Mouse (Mus musculus): ENCODE data around the gene Cldn6. TPM values are rescaled to one million over a fixed set of nuclear protein-coding genes. Genes with fewer than 3 reads are reported as not detected.
A peak's percentile ranks its signal among the peaks of the same experiment; 100 is the strongest.

Gene Cldn6
- polyA plus RNA-seq, 2 experiments: 11.3 to 13.6 TPM

- no peak for TF ChIP-seq POLR2A (IDR thresholded peaks at IDR 0.05; ENCODE audit: borderline replicate concordance, extremely low read depth, insufficient read depth, insufficient read length)
- WGBS: 52% methylated on average over 7 of the region's 7 CpGs
- no peak for DNase-seq (ENCODE audit: low spot score)
These were observed 43.5 kb downstream of the Cldn6 start, which contains the start of gene 1520401A03Rik for GRCm38 (mm10) chr17:23722376-23723125. Gene 1520401A03Rik (minus strand): TSS chr17:23722783.

GRCm38 (mm10) chr17:23725477-23725876, 46.4 kb downstream of the Cldn6 start:
- Histone ChIP-seq H3K27ac (replicated peaks; ENCODE audit: low read depth, low read length) (peak overlapping the region; percentile 58; the same call in 1 of the 2 replicates), H3K27me3 (ENCODE audit: control insufficient read depth, insufficient read depth, low read length) (no peaks in the 10 kb centered on the region), H3K4me3 (replicated peaks; ENCODE audit: low read length) (peak overlapping the region; percentile 87), H3K4me2 (replicated peaks; ENCODE audit: low read depth, low read length, severe bottlenecking) (peak overlapping the region; percentile 79), H3K9ac (ENCODE audit: low read depth, low read length, severe bottlenecking) (peak overlapping the region; percentile 75), H3K4me1 (ENCODE audit: control insufficient read depth, insufficient read depth, low read length) (peaks cover 6% of the 10 kb centered on the region; the same call in 1 of the 2 replicates), H3K36me3 (ENCODE audit: control insufficient read depth, insufficient read depth, low read length) (no peaks in the 10 kb centered on the region), H3K9me3 (ENCODE audit: control insufficient read depth, low read length) (no peaks in the 10 kb centered on the region)
- no peak for TF ChIP-seq POLR2A (IDR thresholded peaks at IDR 0.05; ENCODE audit: borderline replicate concordance, extremely low read depth, insufficient read depth, insufficient read length)
- DNase-seq (ENCODE audit: low spot score): no peak
- 65% methylated on average over 4 of the region's 4 CpGs for whole genome bisulfite sequencing
- ATAC-seq (ENCODE audit: low FRiP score, low read depth): no peak

More at GRCm38 (mm10) chr17:23722376-23723125, 43.5 kb downstream of the Cldn6 start, which contains the start of gene 1520401A03Rik:
- peak; percentile 23; the same call in 1 of the 2 replicates for ATAC-seq (ENCODE audit: low FRiP score, low read depth)
- no peak within 1 kb of the TSS for H3K4me3 ChIP-seq (replicated peaks; ENCODE audit: low read length)
- H3K9me3 ChIP-seq (ENCODE audit: control insufficient read depth, low read length): no peaks in the 10 kb centered on the region
- H3K36me3 ChIP-seq (ENCODE audit: control insufficient read depth, insufficient read depth, low read length): no peaks in the 10 kb centered on the region
- no peak within 1 kb of the TSS for H3K9ac ChIP-seq (ENCODE audit: low read depth, low read length, severe bottlenecking)
- no peaks in the 10 kb centered on the region for H3K27me3 ChIP-seq (ENCODE audit: control insufficient read depth, insufficient read depth, low read length)
- 0 out of 2 replicates have a peak within 1 kb of the TSS, but pooled peaks have one; percentile 19 for H3K27ac ChIP-seq (replicated peaks; ENCODE audit: low read depth, low read length)
- H3K4me1 ChIP-seq (ENCODE audit: control insufficient read depth, insufficient read depth, low read length): peaks cover 6% of the 10 kb centered on the region; the same call in 1 of the 2 replicates
- no peak within 1 kb of the TSS for H3K4me2 ChIP-seq (replicated peaks; ENCODE audit: low read depth, low read length, severe bottlenecking)

GRCm38 (mm10) chr17:23725999-23726757, 47.1 kb downstream of the Cldn6 start, which contains the start of gene Pkmyt1:
Gene Pkmyt1 (plus strand): TSS chr17:23726336.
- ATAC-seq (ENCODE audit: low FRiP score, low read depth): peak; percentile 94

GRCm38 (mm10) chr17:23726758-23727142, 47.7 kb downstream of the Cldn6 start:
- Histone ChIP-seq H3K4me2 (replicated peaks; ENCODE audit: low read depth, low read length, severe bottlenecking) (peak overlapping the region; percentile 79), H3K9ac (ENCODE audit: low read depth, low read length, severe bottlenecking) (peak overlapping the region; percentile 75), H3K27me3 (ENCODE audit: control insufficient read depth, insufficient read depth, low read length) (no peaks in the 10 kb centered on the region), H3K4me3 (replicated peaks; ENCODE audit: low read length) (peak overlapping the region; percentile 87), H3K36me3 (ENCODE audit: control insufficient read depth, insufficient read depth, low read length) (no peaks in the 10 kb centered on the region), H3K4me1 (ENCODE audit: control insufficient read depth, insufficient read depth, low read length) (peaks cover 6% of the 10 kb centered on the region; the same call in 1 of the 2 replicates), H3K27ac (replicated peaks; ENCODE audit: low read depth, low read length) (peak overlapping the region; percentile 61; the same call in 1 of the 2 replicates), H3K9me3 (ENCODE audit: control insufficient read depth, low read length) (no peaks in the 10 kb centered on the region)
- peak; percentile 79 for DNase-seq (ENCODE audit: low spot score)
- under 1% methylated on average over 15 of the region's 20 CpGs for WGBS
- no peak for TF ChIP-seq POLR2A (IDR thresholded peaks at IDR 0.05; ENCODE audit: borderline replicate concordance, extremely low read depth, insufficient read depth, insufficient read length)
- ATAC-seq (ENCODE audit: low FRiP score, low read depth): peak; percentile 77

More at GRCm38 (mm10) chr17:23725999-23726757, 47.1 kb downstream of the Cldn6 start, which contains the start of gene Pkmyt1:
- Histone ChIP-seq H3K4me1 (ENCODE audit: control insufficient read depth, insufficient read depth, low read length) (peaks cover 6% of the 10 kb centered on the region; the same call in 1 of the 2 replicates), H3K36me3 (ENCODE audit: control insufficient read depth, insufficient read depth, low read length) (no peaks in the 10 kb centered on the region), H3K4me2 (replicated peaks; ENCODE audit: low read depth, low read length, severe bottlenecking) (peak within 1 kb of the TSS; percentile 79), H3K9me3 (ENCODE audit: control insufficient read depth, low read length) (no peaks in the 10 kb centered on the region), H3K27me3 (ENCODE audit: control insufficient read depth, insufficient read depth, low read length) (no peaks in the 10 kb centered on the region), H3K4me3 (replicated peaks; ENCODE audit: low read length) (peak within 1 kb of the TSS; percentile 87), H3K9ac (ENCODE audit: low read depth, low read length, severe bottlenecking) (peak within 1 kb of the TSS; percentile 75), H3K27ac (replicated peaks; ENCODE audit: low read depth, low read length) (peak within 1 kb of the TSS; percentile 61)
- peak; percentile 56; the same call in 1 of the 2 replicates for TF ChIP-seq POLR2A (IDR thresholded peaks at IDR 0.05; ENCODE audit: borderline replicate concordance, extremely low read depth, insufficient read depth, insufficient read length)
- DNase-seq (ENCODE audit: low spot score): peak; percentile 95
- under 1% methylated on average over 69 of the region's 73 CpGs for WGBS

GRCm38 (mm10) chr17:23730441-23730840, 51.4 kb downstream of the Cldn6 start:
- 27% methylated on average over 1 of the region's 1 CpGs for WGBS
- Histone ChIP-seq H3K4me1 (ENCODE audit: control insufficient read depth, insufficient read depth, low read length) (peaks cover 5% of the 10 kb centered on the region; the same call in 1 of the 2 replicates), H3K4me2 (replicated peaks; ENCODE audit: low read depth, low read length, severe bottlenecking) (no peak overlapping the region), H3K27me3 (ENCODE audit: control insufficient read depth, insufficient read depth, low read length) (no peaks in the 10 kb centered on the region), H3K9ac (ENCODE audit: low read depth, low read length, severe bottlenecking) (no peak overlapping the region), H3K27ac (replicated peaks; ENCODE audit: low read depth, low read length) (no peak overlapping the region), H3K4me3 (replicated peaks; ENCODE audit: low read length) (no peak overlapping the region), H3K9me3 (ENCODE audit: control insufficient read depth, low read length) (no peaks in the 10 kb centered on the region), H3K36me3 (ENCODE audit: control insufficient read depth, insufficient read depth, low read length) (0 out of 2 replicates have a peak, but pooled peaks cover 9% of the 10 kb centered on the region)
- DNase-seq (ENCODE audit: low spot score): no peak
- TF ChIP-seq POLR2A (IDR thresholded peaks at IDR 0.05; ENCODE audit: borderline replicate concordance, extremely low read depth, insufficient read depth, insufficient read length): no peak
- ATAC-seq (ENCODE audit: low FRiP score, low read depth): no peak

Other genes starting within 250 kb of the Cldn6 start
- gene Vmn2r117, start 199.6 kb upstream of the Cldn6 start, polyA plus RNA-seq (2012; rRNA removed): not detected in 2 replicates
- gene Vmn2r117, start 199.6 kb upstream of the Cldn6 start, polyA plus RNA-seq (2014; fragmentation: Nextera tagmentation; extraction: Ambion mirVana): not detected in 2 replicates
- gene Zfp213, start 115.0 kb upstream of the Cldn6 start, polyA plus RNA-seq (2012; rRNA removed): 16.3 and 21.1 TPM in 2 replicates
- 17.4 and 18.1 TPM in 2 replicates for gene Zfp213, start 115.0 kb upstream of the Cldn6 start, polyA plus RNA-seq (2014; fragmentation: Nextera tagmentation; extraction: Ambion mirVana)
- 27.6 and 33.8 TPM in 2 replicates for gene Zfp13, start 79.8 kb upstream of the Cldn6 start, polyA plus RNA-seq (2012; rRNA removed)
- 16.2 and 16.3 TPM in 2 replicates for gene Zfp13, start 79.8 kb upstream of the Cldn6 start, polyA plus RNA-seq (2014; fragmentation: Nextera tagmentation; extraction: Ambion mirVana)
- gene Zscan10, start 78.4 kb upstream of the Cldn6 start, polyA plus RNA-seq (2012; rRNA removed): 0.63 and 1.00 TPM in 2 replicates
- 0.33 TPM in 1 of 2 replicates, not detected in the other for gene Zscan10, start 78.4 kb upstream of the Cldn6 start, polyA plus RNA-seq (2014; fragmentation: Nextera tagmentation; extraction: Ambion mirVana)
- gene Mmp25, start 34.0 kb upstream of the Cldn6 start, polyA plus RNA-seq (2012; rRNA removed): 1.0 and 1.4 TPM in 2 replicates
- gene Mmp25, start 34.0 kb upstream of the Cldn6 start, polyA plus RNA-seq (2014; fragmentation: Nextera tagmentation; extraction: Ambion mirVana): 0.76 and 0.80 TPM in 2 replicates
- 1.6 and 2.8 TPM in 2 replicates for gene Bicdl2, start 18.7 kb upstream of the Cldn6 start, polyA plus RNA-seq (2012; rRNA removed)
- gene Bicdl2, start 18.7 kb upstream of the Cldn6 start, polyA plus RNA-seq (2014; fragmentation: Nextera tagmentation; extraction: Ambion mirVana): 5.1 and 5.8 TPM in 2 replicates
- gene Hcfc1r1, start 5.7 kb upstream of the Cldn6 start, polyA plus RNA-seq (2012; rRNA removed): 63.4 and 73.3 TPM in 2 replicates
- 85.3 and 85.4 TPM in 2 replicates for gene Hcfc1r1, start 5.7 kb upstream of the Cldn6 start, polyA plus RNA-seq (2014; fragmentation: Nextera tagmentation; extraction: Ambion mirVana)
- gene Thoc6, start 5.4 kb upstream of the Cldn6 start, polyA plus RNA-seq (2012; rRNA removed): 45.5 and 51.2 TPM in 2 replicates
- 41.8 and 44.2 TPM in 2 replicates for gene Thoc6, start 5.4 kb upstream of the Cldn6 start, polyA plus RNA-seq (2014; fragmentation: Nextera tagmentation; extraction: Ambion mirVana)
- 13.6 and 16.1 TPM in 2 replicates for gene Tnfrsf12a, start 1.8 kb upstream of the Cldn6 start, polyA plus RNA-seq (2012; rRNA removed)
- gene Tnfrsf12a, start 1.8 kb upstream of the Cldn6 start, polyA plus RNA-seq (2014; fragmentation: Nextera tagmentation; extraction: Ambion mirVana): 20.3 and 24.0 TPM in 2 replicates
- gene Cldn9, start 4.8 kb downstream of the Cldn6 start, polyA plus RNA-seq (2012; rRNA removed): 4.0 and 5.1 TPM in 2 replicates
- 5.9 and 9.6 TPM in 2 replicates for gene Cldn9, start 4.8 kb downstream of the Cldn6 start, polyA plus RNA-seq (2014; fragmentation: Nextera tagmentation; extraction: Ambion mirVana)
- 4.4 and 4.6 TPM in 2 replicates for gene 1520401A03Rik, start 43.5 kb downstream of the Cldn6 start, polyA plus RNA-seq (2012; rRNA removed)
- gene 1520401A03Rik, start 43.5 kb downstream of the Cldn6 start, polyA plus RNA-seq (2014; fragmentation: Nextera tagmentation; extraction: Ambion mirVana): 1.6 and 2.1 TPM in 2 replicates
- 81.7 and 105 TPM in 2 replicates for gene Pkmyt1, start 47.1 kb downstream of the Cldn6 start, polyA plus RNA-seq (2012; rRNA removed)
- gene Pkmyt1, start 47.1 kb downstream of the Cldn6 start, polyA plus RNA-seq (2014; fragmentation: Nextera tagmentation; extraction: Ambion mirVana): 46.4 and 47.5 TPM in 2 replicates
- 9.7 and 13.4 TPM in 2 replicates for gene Paqr4, start 61.6 kb downstream of the Cldn6 start, polyA plus RNA-seq (2012; rRNA removed)
- 15.7 and 17.3 TPM in 2 replicates for gene Paqr4, start 61.6 kb downstream of the Cldn6 start, polyA plus RNA-seq (2014; fragmentation: Nextera tagmentation; extraction: Ambion mirVana)
- 40.1 and 50.6 TPM in 2 replicates for gene Kremen2, start 66.6 kb downstream of the Cldn6 start, polyA plus RNA-seq (2012; rRNA removed)
- gene Kremen2, start 66.6 kb downstream of the Cldn6 start, polyA plus RNA-seq (2014; fragmentation: Nextera tagmentation; extraction: Ambion mirVana): 42.4 and 42.6 TPM in 2 replicates
- 47.1 and 58.5 TPM in 2 replicates for gene Flywch1, start 92.4 kb downstream of the Cldn6 start, polyA plus RNA-seq (2012; rRNA removed)
- 66.2 and 74.8 TPM in 2 replicates for gene Flywch1, start 92.4 kb downstream of the Cldn6 start, polyA plus RNA-seq (2014; fragmentation: Nextera tagmentation; extraction: Ambion mirVana)
- 46.3 and 50.8 TPM in 2 replicates for gene Flywch2, start 106.8 kb downstream of the Cldn6 start, polyA plus RNA-seq (2012; rRNA removed)
- gene Flywch2, start 106.8 kb downstream of the Cldn6 start, polyA plus RNA-seq (2014; fragmentation: Nextera tagmentation; extraction: Ambion mirVana): 41.2 and 47.5 TPM in 2 replicates
- gene Srrm2, start 111.3 kb downstream of the Cldn6 start, polyA plus RNA-seq (2012; rRNA removed): 654 and 850 TPM in 2 replicates
- gene Srrm2, start 111.3 kb downstream of the Cldn6 start, polyA plus RNA-seq (2014; fragmentation: Nextera tagmentation; extraction: Ambion mirVana): 406 and 466 TPM in 2 replicates
- gene Elob, start 149.9 kb downstream of the Cldn6 start, polyA plus RNA-seq (2012; rRNA removed): 739 and 935 TPM in 2 replicates
- gene Elob, start 149.9 kb downstream of the Cldn6 start, polyA plus RNA-seq (2014; fragmentation: Nextera tagmentation; extraction: Ambion mirVana): 1,204 and 1,221 TPM in 2 replicates
- 0.12 and 0.14 TPM in 2 replicates for gene Prss33, start 156.8 kb downstream of the Cldn6 start, polyA plus RNA-seq (2012; rRNA removed)
- not detected in 2 replicates for gene Prss33, start 156.8 kb downstream of the Cldn6 start, polyA plus RNA-seq (2014; fragmentation: Nextera tagmentation; extraction: Ambion mirVana)
- gene Prss32, start 164.6 kb downstream of the Cldn6 start, polyA plus RNA-seq (2012; rRNA removed): 0.06 TPM in 1 of 2 replicates, not detected in the other
- gene Prss32, start 164.6 kb downstream of the Cldn6 start, polyA plus RNA-seq (2014; fragmentation: Nextera tagmentation; extraction: Ambion mirVana): not detected in 2 replicates
- gene Prss41, start 164.9 kb downstream of the Cldn6 start, polyA plus RNA-seq (2012; rRNA removed): 1.6 and 2.1 TPM in 2 replicates
- gene Prss41, start 164.9 kb downstream of the Cldn6 start, polyA plus RNA-seq (2014; fragmentation: Nextera tagmentation; extraction: Ambion mirVana): 0.28 and 0.78 TPM in 2 replicates
- not detected in 2 replicates for gene Prss21, start 188.8 kb downstream of the Cldn6 start, polyA plus RNA-seq (2012; rRNA removed)
- gene Prss21, start 188.8 kb downstream of the Cldn6 start, polyA plus RNA-seq (2014; fragmentation: Nextera tagmentation; extraction: Ambion mirVana): not detected in 2 replicates
- gene Dcpp1, start 201.6 kb downstream of the Cldn6 start, polyA plus RNA-seq (2012; rRNA removed): not detected in 2 replicates
- gene Dcpp1, start 201.6 kb downstream of the Cldn6 start, polyA plus RNA-seq (2014; fragmentation: Nextera tagmentation; extraction: Ambion mirVana): not detected in 2 replicates
- gene Dcpp2, start 201.6 kb downstream of the Cldn6 start, polyA plus RNA-seq (2012; rRNA removed): not detected in 2 replicates
- not detected in 2 replicates for gene Dcpp2, start 201.6 kb downstream of the Cldn6 start, polyA plus RNA-seq (2014; fragmentation: Nextera tagmentation; extraction: Ambion mirVana)
- not detected in 2 replicates for gene Dcpp3, start 238.2 kb downstream of the Cldn6 start, polyA plus RNA-seq (2012; rRNA removed)
- not detected in 2 replicates for gene Dcpp3, start 238.2 kb downstream of the Cldn6 start, polyA plus RNA-seq (2014; fragmentation: Nextera tagmentation; extraction: Ambion mirVana)